Mouse (Mus musculus): Measurements from ENCODE around the gene Kmt2c. TPM values are rescaled to one million over a fixed set of nuclear protein-coding genes. Genes with fewer than 3 reads are reported as not detected.

Gene Kmt2c
- total and polyA plus RNA-seq, 3 experiments, result 23.8 to 34.0 (median 26.2) TPM

DNA sequence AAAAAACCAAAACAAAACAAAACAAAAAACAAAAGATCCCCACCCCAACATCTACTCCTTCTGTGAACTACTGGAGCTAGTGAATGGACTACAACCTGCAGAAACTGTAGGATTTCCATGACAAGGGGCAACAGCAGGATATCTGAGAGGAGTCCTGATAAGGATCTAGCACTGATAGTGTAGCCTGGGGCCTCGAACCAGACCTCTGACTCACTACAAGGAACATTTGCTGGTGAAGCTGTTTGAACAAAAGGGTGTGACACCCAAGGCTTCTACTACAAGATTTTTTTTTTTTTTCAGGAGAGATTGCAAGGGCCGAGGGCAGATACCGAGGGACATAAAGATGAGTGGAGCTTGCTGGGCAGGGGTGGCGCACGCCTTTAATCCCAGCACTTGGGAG lies 34.7 kb upstream of the Kmt2c start:
- H3K27me3 ChIP-seq (ENCODE audit: control insufficient read depth in 1 of 2, insufficient read depth in 2 of 2, low read length in 2 of 2), result no peaks in the 10 kb centered on the region
- peaks cover 0 to 24% of the 10 kb centered on the region in 2 experiments; a peak in 2 of 4 replicates for H3K36me3 ChIP-seq (ENCODE audit: control insufficient read depth in 1 of 2, insufficient read depth in 2 of 2, low read length in 2 of 2)
- peak overlapping the region; percentile 49 for H3K27ac ChIP-seq (ENCODE audit: control insufficient read depth, low read depth, low read length)
- H3K79me2 ChIP-seq (ENCODE audit: control insufficient read depth, insufficient read depth, low read length, poor library complexity), result peaks cover 5% of the 10 kb centered on the region; the same call in 1 of the 2 replicates
- DNase-seq (ENCODE audit: low read depth, low spot score), result peak; percentile 64
- peak overlapping the region; percentile 27 for H3K9ac ChIP-seq (ENCODE audit: control insufficient read depth, low read depth, low read length, poor library complexity, severe bottlenecking)
- TF ChIP-seq SIN3A (IDR thresholded peaks at IDR 0.05; ENCODE audit: low read length) (no peak), ELF1 (IDR thresholded peaks at IDR 0.05; ENCODE audit: low read depth, low read length) (no peak), NRF1 (IDR thresholded peaks at IDR 0.05; ENCODE audit: insufficient read depth, low read depth, low read length, poor library complexity, severe bottlenecking) (no peak), GATA1 (IDR thresholded peaks at IDR 0.05; ENCODE audit: low read depth, low read length) (peak; percentile 89), JUND (IDR thresholded peaks at IDR 0.05; ENCODE audit: low read depth, low read length) (no peak), GABPA (IDR thresholded peaks at IDR 0.05; ENCODE audit: low read depth, low read length) (no peak), ETS1 (IDR thresholded peaks at IDR 0.05; ENCODE audit: low read depth, low read length) (peak; percentile 49; the same call in 1 of the 2 replicates), TBP (IDR thresholded peaks at IDR 0.05; ENCODE audit: low read depth, low read length) (no peak; the same call in 1 of the 2 replicates), TCF12 (IDR thresholded peaks at IDR 0.05; ENCODE audit: low read depth, low read length) (no peak), MAX (IDR thresholded peaks at IDR 0.05; ENCODE audit: low read length) (no peak), TAL1 (IDR thresholded peaks at IDR 0.05; ENCODE audit: low read length) (no peak), MAZ (IDR thresholded peaks at IDR 0.05; ENCODE audit: low read depth, low read length) (no peak), EP300 (IDR thresholded peaks at IDR 0.05; ENCODE audit: low read depth in 1 of 2, low read length in 2 of 2) (peak in 1 of 2 experiments; percentile 46; a peak in 1 of 4 replicates), ZNF384 (IDR thresholded peaks at IDR 0.05; ENCODE audit: low read depth, low read length) (peak; percentile 90), ZKSCAN1 (IDR thresholded peaks at IDR 0.05; ENCODE audit: low read depth, low read length) (no peak)
- peak overlapping the region in 1 of 2 experiments; percentile 24; a peak in 1 of 4 replicates for H3K4me3 ChIP-seq (ENCODE audit: control insufficient read depth in 1 of 2, insufficient read depth in 1 of 2, low read depth in 2 of 2, low read length in 2 of 2)
- H3K4me1 ChIP-seq (ENCODE audit: control insufficient read depth in 1 of 2, insufficient read depth in 2 of 2, low read length in 2 of 2), result peaks cover 7 to 18% of the 10 kb centered on the region in 2 experiments
- no peaks in the 10 kb centered on the region for H3K9me3 ChIP-seq (replicated peaks; ENCODE audit: insufficient read depth, low read length)

DNA sequence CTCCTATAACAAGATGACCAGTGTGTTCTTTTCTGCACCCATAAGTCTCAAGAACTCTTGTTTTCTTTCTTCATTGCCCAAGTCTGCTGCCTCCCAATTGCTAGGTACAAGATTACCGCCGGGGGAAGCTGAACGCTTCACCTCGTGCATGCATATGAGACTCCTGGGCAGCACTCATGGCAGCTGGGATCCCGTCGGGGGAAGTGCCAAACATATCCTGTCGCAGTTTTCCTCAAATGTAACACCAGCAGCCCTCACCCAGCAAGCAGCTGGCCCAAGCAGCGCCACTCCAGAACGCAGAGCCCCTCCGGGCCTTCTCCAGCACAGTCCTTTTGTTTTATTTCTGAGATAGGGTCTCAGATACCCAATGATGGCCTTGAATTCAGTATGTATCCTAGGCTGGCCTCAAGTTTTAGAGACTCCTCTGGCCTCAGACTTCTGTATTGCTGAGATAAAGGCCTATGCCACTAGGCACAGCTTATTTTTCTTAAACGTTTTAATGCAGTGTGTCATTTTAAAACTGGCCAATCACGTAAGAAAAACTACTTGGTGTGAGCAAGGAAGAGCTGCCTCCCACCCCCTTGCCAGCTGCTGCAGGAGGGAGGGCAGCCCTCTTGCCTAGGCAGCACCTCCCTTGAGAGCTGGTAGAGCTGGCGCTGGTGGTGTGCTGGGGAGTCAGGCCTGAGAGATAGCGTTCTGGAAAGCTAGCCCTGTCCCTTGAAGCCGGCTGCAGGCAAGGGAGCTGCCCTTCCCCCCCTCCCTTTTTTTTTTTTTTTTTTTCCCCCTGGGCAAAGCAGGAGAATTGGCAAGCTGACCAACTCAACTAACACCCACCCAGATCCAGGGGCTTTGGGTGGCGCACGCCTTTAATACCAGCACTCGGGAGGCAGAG lies 33.9 kb upstream of the Kmt2c start:
- Histone ChIP-seq H3K79me2 (ENCODE audit: control insufficient read depth, insufficient read depth, low read length, poor library complexity) (peaks cover 5% of the 10 kb centered on the region; the same call in 1 of the 2 replicates), H3K4me3 (ENCODE audit: control insufficient read depth in 1 of 2, insufficient read depth in 1 of 2, low read depth in 2 of 2, low read length in 2 of 2) (peak overlapping the region; percentile 38 to 46), H3K27me3 (ENCODE audit: control insufficient read depth in 1 of 2, insufficient read depth in 2 of 2, low read length in 2 of 2) (no peaks in the 10 kb centered on the region), H3K9ac (ENCODE audit: control insufficient read depth, low read depth, low read length, poor library complexity, severe bottlenecking) (peak overlapping the region; percentile 67), H3K27ac (ENCODE audit: control insufficient read depth, low read depth, low read length) (peak overlapping the region; percentile 82), H3K9me3 (replicated peaks; ENCODE audit: insufficient read depth, low read length) (no peaks in the 10 kb centered on the region), H3K4me1 (ENCODE audit: control insufficient read depth in 1 of 2, insufficient read depth in 2 of 2, low read length in 2 of 2) (peaks cover 10 to 25% of the 10 kb centered on the region in 2 experiments), H3K36me3 (ENCODE audit: control insufficient read depth in 1 of 2, insufficient read depth in 2 of 2, low read length in 2 of 2) (peaks cover 0 to 32% of the 10 kb centered on the region in 2 experiments; a peak in 2 of 4 replicates)
- DNase-seq (ENCODE audit: low read depth, low spot score), result peak; percentile 89
- TF ChIP-seq TAL1 (IDR thresholded peaks at IDR 0.05; ENCODE audit: low read length) (peak; percentile 81), ZNF384 (IDR thresholded peaks at IDR 0.05; ENCODE audit: low read depth, low read length) (peak; percentile 90), MAX (IDR thresholded peaks at IDR 0.05; ENCODE audit: low read length) (0 out of 2 replicates have a peak, but pooled peaks have one; percentile 9), ZMIZ1 (IDR thresholded peaks at IDR 0.05; ENCODE audit: low read depth, low read length) (peak; percentile 52), POLR2AphosphoS5 (IDR thresholded peaks at IDR 0.05; ENCODE audit: borderline replicate concordance, low read depth, low read length) (no peak), MAFK (IDR thresholded peaks at IDR 0.05; ENCODE audit: borderline replicate concordance, low read depth, low read length) (no peak), GATA1 (IDR thresholded peaks at IDR 0.05; ENCODE audit: low read depth, low read length) (no peak; the same call in 1 of the 2 replicates), MAZ (IDR thresholded peaks at IDR 0.05; ENCODE audit: low read depth, low read length) (peak; percentile 62), TCF12 (IDR thresholded peaks at IDR 0.05; ENCODE audit: low read depth, low read length) (no peak; the same call in none of the 2 replicates), E2F4 (IDR thresholded peaks at IDR 0.05; ENCODE audit: borderline replicate concordance, low read depth, low read length) (no peak), ZC3H11A (IDR thresholded peaks at IDR 0.05; ENCODE audit: low read depth, low read length) (no peak), HCFC1 (IDR thresholded peaks at IDR 0.05; ENCODE audit: low read depth, low read length) (peak; percentile 52), USF2 (IDR thresholded peaks at IDR 0.05; ENCODE audit: borderline replicate concordance in 1 of 2, insufficient read depth in 1 of 2, low read depth in 1 of 2, low read length in 2 of 2) (no peak), ETS1 (IDR thresholded peaks at IDR 0.05; ENCODE audit: low read depth, low read length) (peak; percentile 64), MYB (IDR thresholded peaks at IDR 0.05; ENCODE audit: low read depth, low read length) (no peak), POLR2AphosphoS2 (IDR thresholded peaks at IDR 0.05; ENCODE audit: low read length) (peak; percentile 31; the same call in 1 of the 2 replicates), ZKSCAN1 (IDR thresholded peaks at IDR 0.05; ENCODE audit: low read depth, low read length) (no peak), KAT2A (conservative IDR thresholded peaks at IDR 0.05; ENCODE audit: low read depth, low read length) (no peak), CHD2 (IDR thresholded peaks at IDR 0.05; ENCODE audit: low read length) (no peak), ELF1 (IDR thresholded peaks at IDR 0.05; ENCODE audit: low read depth, low read length) (no peak), POLR2A (IDR thresholded peaks at IDR 0.05; ENCODE audit: control insufficient read depth in 1 of 2, insufficient read depth in 1 of 2, low read depth in 1 of 2, low read length in 2 of 2, poor library complexity in 1 of 2) (peak in 1 of 2 experiments; percentile 58; a peak in 2 of 4 replicates)
